Mouse (Mus musculus) forebrain, postnatal 0 days (tissue): ENCODE data around the gene Prl2c2. TPM values are rescaled to one million over a fixed set of nuclear protein-coding genes. Genes with fewer than 3 reads are reported as not detected.
"Not testable (repeated sequence)": the region's sequence is repeated elsewhere in the genome, so short reads cannot be mapped to it uniquely, and the experiment has no call there.

ENCODE experiments used
- ATAC-seq: fragments of 200-750 bp; cut with Nextera tagmentation; 2 replicates; pipeline ENCODE4 v1.8.0; 2017; ENCODE audit warnings: mild to moderate bottlenecking, moderate library complexity
- DNase-seq: peaks from one replicate; pipeline ENCODE4 v3.0.0-alpha.2; 2015
- H3K27ac ChIP-seq: fragments of 300-500 bp; sonication (generic); 2 replicates; pipeline ENCODE4 v1.5.1; 2014; ENCODE audit warnings: low read depth, mild to moderate bottlenecking, antibody characterized with exemption, low read length, moderate library complexity, mixed read lengths
- H3K27me3 ChIP-seq: fragments of 300-500 bp; sonication (generic); 2 replicates; pipeline ENCODE4 v1.6.1; 2014; ENCODE audit warnings: mild to moderate bottlenecking, low read length, mixed read lengths; ENCODE audit not compliant: insufficient read depth
- H3K36me3 ChIP-seq: fragments of 300-500 bp; sonication (generic); 2 replicates; pipeline ENCODE4 v1.6.1; 2014; ENCODE audit warnings: mild to moderate bottlenecking, moderate library complexity; ENCODE audit not compliant: insufficient read depth
- H3K4me1 ChIP-seq: fragments of 300-500 bp; sonication (generic); 2 replicates; pipeline ENCODE4 v1.6.1; 2014; ENCODE audit warnings: antibody characterized with exemption; ENCODE audit not compliant: insufficient read depth
- H3K4me2 ChIP-seq: fragments of 300-500 bp; sonication (generic); 2 replicates; pipeline ENCODE4 v1.6.1; 2014; ENCODE audit warnings: low read depth, mild to moderate bottlenecking, moderate library complexity
- H3K4me3 ChIP-seq: fragments of 300-500 bp; sonication (generic); 2 replicates; pipeline ENCODE4 v1.5.1; 2014; ENCODE audit warnings: low read depth, low read length, mixed read lengths
- H3K9ac ChIP-seq: fragments of 300-500 bp; sonication (generic); 2 replicates; pipeline ENCODE4 v1.6.1; 2014; ENCODE audit warnings: mild to moderate bottlenecking
- H3K9me3 ChIP-seq: fragments of 300-500 bp; sonication (generic); 2 replicates; pipeline ENCODE4 v1.6.1; 2016; ENCODE audit warnings: low read length
- WGBS: fragments of 180-500 bp; shearing (Covaris S2); extraction: QIAGEN DNeasy Blood & Tissue Kit; methylation state at CpG from one replicate; pipeline ENCODE4 v1.1.7; 2014; 5-methylcytosine and 5-hydroxymethylcytosine counted together
- polyA plus RNA-seq: library from polyadenylated mRNA; unstranded; fragments of >200 nt; fragmentation: Nextera tagmentation; extraction: Ambion mirVana; gene quantifications from 2 replicates; pipeline ENCODE4 v1.2.1, GENCODE M21; 2015
- total RNA-seq: library from RNA; depleted of rRNA; stranded (reverse); fragments of >200 nt; gene quantifications from 2 replicates; pipeline ENCODE4 v1.2.3, GENCODE M21; 2014; rRNA removed

Prl2c2 gene
- total RNA-seq (not detected in 2 replicates), polyA plus RNA-seq (not detected in 2 replicates)

- ATAC-seq, H3K27me3 ChIP-seq: not testable (repeated sequence)
Observed at GRCm38 (mm10) chr13:13005283-13005682, at the start of gene Prl2c2. Gene Prl2c2 (minus strand): TSS chr13:13005383.

GRCm38 (mm10) chr13:13025872-13026271 lies 20.7 kb upstream of the Prl2c2 start:
- H3K27ac ChIP-seq, H3K36me3 ChIP-seq, DNase-seq, H3K4me1 ChIP-seq, ATAC-seq, H3K9ac ChIP-seq, H3K27me3 ChIP-seq, H3K4me2 ChIP-seq, H3K4me3 ChIP-seq, H3K9me3 ChIP-seq: not testable (repeated sequence)
- 66% methylated on average over 3 of the region's 3 CpGs for WGBS

More at GRCm38 (mm10) chr13:13005283-13005682, at the start of gene Prl2c2:
- not testable (repeated sequence) for H3K4me2 ChIP-seq, H3K9me3 ChIP-seq, H3K27ac ChIP-seq, H3K4me1 ChIP-seq, H3K9ac ChIP-seq, DNase-seq, H3K4me3 ChIP-seq, H3K36me3 ChIP-seq
- 55% methylated on average over 2 of the region's 2 CpGs for WGBS

GRCm38 (mm10) chr13:13013993-13014549 lies 8.9 kb upstream of the Prl2c2 start:
- not testable (repeated sequence) for H3K4me1 ChIP-seq, H3K36me3 ChIP-seq, DNase-seq, H3K4me2 ChIP-seq, ATAC-seq, H3K9me3 ChIP-seq, H3K27ac ChIP-seq, H3K4me3 ChIP-seq, H3K27me3 ChIP-seq, H3K9ac ChIP-seq
- WGBS, result 83% methylated on average over 2 of the region's 2 CpGs

Other genes starting within 250 kb of the Prl2c2 start
- not detected in 2 replicates for gene Prl2c3, start 205.3 kb downstream of the Prl2c2 start, total RNA-seq
- gene Prl2c3, start 205.3 kb downstream of the Prl2c2 start, polyA plus RNA-seq, result not detected in 2 replicates
- not detected in 2 replicates for gene Prl2c5, start 177.3 kb upstream of the Prl2c2 start, total RNA-seq
- gene Prl2c5, start 177.3 kb upstream of the Prl2c2 start, polyA plus RNA-seq, result not detected in 2 replicates